Mouse (Mus musculus) layer of hippocampus, adult 18-20 months (tissue): ENCODE results near the gene Rfesd. TPM values are rescaled to one million over a fixed set of nuclear protein-coding genes. Genes with fewer than 3 reads are reported as not detected.

ENCODE experiments used
- DNase-seq, 2 experiments: peaks; one replicate each; pipeline ENCODE4 v3.0.0; 2022; ENCODE audit warnings: low spot score in 2 of 2
- long read RNA-seq: library from polyadenylated mRNA; stranded (forward); transcript quantifications from one replicate; pipeline ENCODE4 v2.0.0, GENCODE M21; 2021
- total RNA-seq, 2 experiments: library from RNA; stranded (reverse); gene quantifications; 2 replicates each; pipeline ENCODE4 v1.2.3; 2021

Rfesd gene
- total RNA-seq, result 10 to 100 TPM; 15.7 to 16.7 TPM
- long read RNA-seq, partial matches to known transcripts, result 0 of 2 reads
- long read RNA-seq, other reads (novel, unspliced or antisense), result 0 of 2 reads

GRCm38 (mm10) chr13:76017974-76018843 lies at the start of gene Rfesd:
Gene Rfesd (minus strand): TSS chr13:76018719.
- DNase-seq, result peak; percentile 96 to 97

GRCm38 (mm10) chr13:76064363-76064945 lies 45.9 kb upstream of the Rfesd start:
- no peak for DNase-seq

- DNase-seq, result no peak
Observed at GRCm38 (mm10) chr13:76063548-76063947, 45.0 kb upstream of the Rfesd start.

- no peak for DNase-seq
Observed at GRCm38 (mm10) chr13:76062569-76062968, 44.0 kb upstream of the Rfesd start.

- no peak for DNase-seq
Observed at GRCm38 (mm10) chr13:76062126-76062525, 43.6 kb upstream of the Rfesd start.

- DNase-seq, result no peak
Observed at GRCm38 (mm10) chr13:76059591-76059990, 41.1 kb upstream of the Rfesd start.

- peak; percentile 40 to 57 for DNase-seq
Observed at GRCm38 (mm10) chr13:76057267-76058069, 38.9 kb upstream of the Rfesd start.

- peak in 1 of 2 experiments; percentile 4 for DNase-seq
Observed at GRCm38 (mm10) chr13:76056896-76057266, 38.4 kb upstream of the Rfesd start, which contains the start of gene Gpr150. Gene Gpr150 (minus strand): TSS chr13:76056996.

GRCm38 (mm10) chr13:76056261-76056724 lies 37.8 kb upstream of the Rfesd start:
- DNase-seq, result peak; percentile 52 to 77

GRCm38 (mm10) chr13:76055391-76056232 lies 37.1 kb upstream of the Rfesd start:
- peak; percentile 6 to 19 for DNase-seq

- no peak for DNase-seq
Observed at GRCm38 (mm10) chr13:76044971-76045370, 26.5 kb upstream of the Rfesd start.

GRCm38 (mm10) chr13:76042455-76042854 lies 23.9 kb upstream of the Rfesd start:
- no peak for DNase-seq

- DNase-seq, result no peak
Observed at GRCm38 (mm10) chr13:76024588-76024987, 6.1 kb upstream of the Rfesd start.

- peak in 1 of 2 experiments; percentile 48 for DNase-seq
Observed at GRCm38 (mm10) chr13:76021782-76022181, 3.3 kb upstream of the Rfesd start.

- DNase-seq, result no peak
Observed at GRCm38 (mm10) chr13:76018844-76019400, 403 bp upstream of the Rfesd start.

GRCm38 (mm10) chr13:76017465-76017864 lies 1.1 kb downstream of the Rfesd start:
- DNase-seq, result peak in 1 of 2 experiments; percentile 11

GRCm38 (mm10) chr13:76014511-76014910 lies 4.0 kb downstream of the Rfesd start:
- no peak for DNase-seq

GRCm38 (mm10) chr13:76003272-76003671 lies 15.2 kb downstream of the Rfesd start:
- no peak for DNase-seq

GRCm38 (mm10) chr13:75992169-75993028 lies 26.1 kb downstream of the Rfesd start:
- DNase-seq, result no peak
